Mouse (Mus musculus) midbrain, postnatal 0 days (tissue): ENCODE measurements around the gene Cdk5r2. TPM values are rescaled to one million over a fixed set of nuclear protein-coding genes. Genes with fewer than 3 reads are reported as not detected.
A peak's percentile ranks its signal among the peaks of the same experiment; 100 is the strongest.

Experiments
- ATAC-seq: fragments of 200-750 bp; cut with Nextera tagmentation; 2 replicates; pipeline ENCODE4 v1.8.0; 2017; ENCODE audit warnings: moderate number of reproducible peaks, mild to moderate bottlenecking, moderate TSS enrichment, moderate library complexity; ENCODE audit not compliant: low FRiP score
- DNase-seq: peaks from one replicate; pipeline ENCODE4 v3.0.0-alpha.2; 2015; ENCODE audit warnings: low spot score
- H3K27ac ChIP-seq: fragments of 300-500 bp; sonication (generic); 2 replicates; pipeline ENCODE4 v1.5.1; 2014; ENCODE audit warnings: low read depth, mild to moderate bottlenecking, low read length, mixed read lengths
- H3K27me3 ChIP-seq: fragments of 300-500 bp; sonication (generic); 2 replicates; pipeline ENCODE4 v1.6.1; 2014; ENCODE audit warnings: low read length, control low read depth, mixed read lengths; ENCODE audit not compliant: insufficient read depth
- H3K36me3 ChIP-seq: fragments of 300-500 bp; sonication (generic); 2 replicates; pipeline ENCODE4 v1.6.1; 2014; ENCODE audit warnings: low read length, control low read depth, mixed read lengths; ENCODE audit not compliant: insufficient read depth
- H3K4me1 ChIP-seq: fragments of 300-500 bp; sonication (generic); 2 replicates; pipeline ENCODE4 v1.6.1; 2014; ENCODE audit warnings: mild to moderate bottlenecking, control low read depth, antibody characterized with exemption, low read length, mixed read lengths; ENCODE audit not compliant: insufficient read depth
- H3K4me2 ChIP-seq: fragments of 300-500 bp; sonication (generic); 2 replicates; pipeline ENCODE4 v1.6.1; 2014; ENCODE audit warnings: low read depth, mild to moderate bottlenecking, low read length, mixed read lengths; ENCODE audit not compliant: poor library complexity, severe bottlenecking
- H3K4me3 ChIP-seq: fragments of 300-500 bp; sonication (generic); 2 replicates; pipeline ENCODE4 v1.5.1; 2014; ENCODE audit warnings: low read depth, mild to moderate bottlenecking, low read length, moderate library complexity
- H3K9ac ChIP-seq: fragments of 300-500 bp; sonication (generic); replicated peaks from 2 replicates; pipeline ENCODE4 v1.6.1; 2014; ENCODE audit warnings: mild to moderate bottlenecking, low read length, moderate library complexity, mixed read lengths; ENCODE audit not compliant: poor library complexity, severe bottlenecking
- H3K9me3 ChIP-seq: fragments of 300-500 bp; sonication (generic); 2 replicates; pipeline ENCODE4 v1.6.1; 2016; ENCODE audit warnings: low read length, control low read depth
- CTCF ChIP-seq: IDR thresholded peaks from 2 replicates; pipeline ENCODE4 v1.5.1; 2016; ENCODE audit warnings: antibody characterized with exemption, mild to moderate bottlenecking
- WGBS: fragments of 180-500 bp; shearing (Covaris S2); extraction: QIAGEN DNeasy Blood & Tissue Kit; methylation state at CpG from one replicate; pipeline ENCODE4 v1.1.7; 2014; 5-methylcytosine and 5-hydroxymethylcytosine counted together
- microRNA counts: library from miRNA; unstranded; fragments of <30 nt; microRNA quantifications from one replicate; lab custom pipeline; 2015
- microRNA-seq: library from miRNA; unstranded; fragments of <30 nt; microRNA quantifications from one replicate; pipeline ENCODE4, GENCODE M21; 2016; ENCODE audit warnings: borderline number of aligned reads
- polyA plus RNA-seq: library from polyadenylated mRNA; unstranded; fragments of >200 nt; fragmentation: Nextera tagmentation; extraction: Ambion mirVana; gene quantifications from 2 replicates; pipeline ENCODE4 v1.2.1, GENCODE M21; 2015
- total RNA-seq: library from RNA; depleted of rRNA; stranded (reverse); fragments of >200 nt; gene quantifications from 2 replicates; pipeline ENCODE4 v1.2.3, GENCODE M21; 2014; rRNA removed

Cdk5r2 gene
- total and polyA plus RNA-seq, 2 experiments from 2014 or later = 17.8 to 70.2 TPM

DNA sequence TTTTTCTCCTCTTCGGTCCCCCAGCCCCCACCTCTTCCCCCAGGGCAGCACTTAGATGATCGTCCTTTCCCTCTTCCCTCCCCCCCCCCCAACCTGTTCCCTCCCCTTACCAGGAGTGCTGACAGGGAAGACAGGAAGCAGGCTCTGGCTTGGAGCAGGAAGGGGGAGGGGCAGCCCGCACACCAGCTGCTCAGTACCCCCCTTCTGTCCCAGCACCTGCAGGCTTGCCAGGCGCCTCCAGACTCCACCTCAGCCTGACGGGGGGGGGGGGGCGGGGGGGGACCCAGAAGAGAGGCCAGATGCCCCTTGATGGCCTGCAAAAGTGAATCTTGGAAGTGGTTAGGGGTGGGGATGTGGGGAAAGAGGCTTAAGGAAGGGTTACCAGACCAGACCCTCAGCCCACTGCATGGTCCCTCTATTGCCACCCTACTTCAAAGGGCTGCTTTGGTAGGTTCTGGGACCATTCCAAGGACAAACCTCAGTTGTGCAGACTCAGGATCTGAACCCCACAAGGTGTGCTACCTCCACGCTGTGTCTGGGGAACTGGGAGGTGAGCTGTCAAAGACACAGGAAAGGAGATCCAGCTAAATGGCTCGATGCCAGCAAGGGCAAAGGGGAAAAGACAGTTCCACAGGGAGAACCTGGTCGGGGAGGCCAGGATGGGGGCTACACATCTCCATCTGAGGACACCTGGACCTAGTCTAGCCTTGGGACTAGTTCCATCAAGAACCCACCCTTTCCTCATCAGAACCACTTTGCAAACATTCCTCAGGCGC is 44.1 kb downstream of the Cdk5r2 start:
- H3K27me3 ChIP-seq = peaks cover 53% of the 10 kb centered on the region
- no peaks in the 10 kb centered on the region for H3K36me3 ChIP-seq
- no peak overlapping the region for H3K27ac ChIP-seq
- H3K9me3 ChIP-seq = no peaks in the 10 kb centered on the region
- H3K9ac ChIP-seq = no peak overlapping the region
- H3K4me1 ChIP-seq = no peaks in the 10 kb centered on the region
- DNase-seq (no peak), ATAC-seq (no peak)
- TF ChIP-seq CTCF = no peak
- no peak overlapping the region for H3K4me2 ChIP-seq
- H3K4me3 ChIP-seq = no peak overlapping the region
- 13% methylated on average over 9 of the region's 10 CpGs for WGBS

DNA sequence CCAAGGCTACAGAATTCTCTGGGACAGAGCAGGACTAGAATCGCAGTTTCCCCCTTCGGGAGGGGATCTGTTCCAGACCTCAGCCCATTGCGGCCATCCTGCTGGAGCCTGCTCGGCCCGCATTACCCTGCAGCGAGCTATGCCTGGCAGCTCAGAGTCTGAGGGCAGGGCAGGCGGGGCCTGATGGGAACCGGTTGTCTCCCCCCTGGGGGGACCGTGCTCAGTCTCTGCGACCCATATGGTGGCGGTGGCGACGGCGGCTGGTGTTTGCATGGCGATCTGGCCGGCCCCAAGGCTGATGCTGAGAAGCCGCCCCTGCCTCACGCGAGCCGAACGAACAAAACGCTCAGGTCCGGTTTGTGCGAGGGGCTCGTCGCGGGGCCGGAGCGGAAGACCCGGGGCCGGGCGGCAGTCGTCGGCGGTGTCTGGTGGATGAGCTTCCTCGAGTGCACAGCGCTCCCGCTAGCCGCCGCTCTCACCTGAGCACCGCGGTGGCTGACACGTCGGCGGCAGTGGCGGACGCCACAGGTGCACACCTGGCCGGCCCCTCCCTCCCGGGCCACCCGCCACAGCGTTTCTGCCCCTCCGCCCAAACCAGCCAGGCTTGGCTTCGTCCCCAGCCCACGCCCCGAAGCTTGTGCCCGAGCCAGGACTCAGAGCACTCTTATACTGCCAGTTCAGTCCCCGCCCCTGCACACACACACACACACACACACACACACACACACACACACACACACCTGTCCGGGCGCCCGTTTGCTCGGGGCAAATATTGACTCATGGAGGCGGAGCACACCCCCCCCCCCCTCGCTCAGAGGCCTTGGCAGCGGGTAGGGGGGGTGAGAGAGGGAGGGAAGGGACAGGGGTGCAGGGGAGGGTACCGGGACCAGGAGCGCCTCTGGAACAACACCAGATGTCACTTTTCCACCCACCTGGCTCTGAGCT is 45.9 kb downstream of the Cdk5r2 start:
- no peak overlapping the region for H3K9ac ChIP-seq
- peak overlapping the region; percentile 54 for H3K4me2 ChIP-seq
- no peak for ATAC-seq
- H3K36me3 ChIP-seq = no peaks in the 10 kb centered on the region
- H3K27me3 ChIP-seq = peaks cover 50% of the 10 kb centered on the region
- TF ChIP-seq CTCF = no peak
- peak overlapping the region; percentile 31 for H3K4me3 ChIP-seq
- no peaks in the 10 kb centered on the region for H3K9me3 ChIP-seq
- 3% methylated on average over 49 of the region's 66 CpGs for WGBS
- DNase-seq = no peak
- no peaks in the 10 kb centered on the region for H3K4me1 ChIP-seq
- no peak overlapping the region for H3K27ac ChIP-seq

DNA sequence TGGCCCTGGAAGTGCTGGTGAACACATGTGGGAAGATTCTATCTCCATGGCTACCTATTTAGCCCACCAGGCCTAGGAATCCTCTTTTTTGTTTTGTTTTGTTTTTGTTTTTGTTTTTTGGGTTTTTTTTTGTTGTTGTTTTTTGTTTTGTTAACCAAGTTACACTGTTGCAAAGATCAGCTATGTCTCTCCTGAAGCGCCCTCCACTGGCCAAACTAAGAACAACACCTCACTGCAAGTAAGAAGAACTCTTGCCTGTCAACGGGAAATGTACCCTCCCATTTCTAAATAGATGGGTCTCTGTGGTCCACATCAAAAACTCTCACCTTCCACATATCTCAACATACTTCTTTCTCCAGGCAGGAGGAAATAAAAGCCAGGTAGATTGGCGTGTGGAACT is 47.0 kb downstream of the Cdk5r2 start:
- no peaks in the 10 kb centered on the region for H3K36me3 ChIP-seq
- peaks cover 45% of the 10 kb centered on the region for H3K27me3 ChIP-seq
- WGBS = 10% methylated on average over 3 of the region's 3 CpGs
- H3K27ac ChIP-seq = no peak overlapping the region
- H3K9me3 ChIP-seq = no peaks in the 10 kb centered on the region
- no peak for ATAC-seq
- peak; percentile 50 for DNase-seq
- H3K4me1 ChIP-seq = no peaks in the 10 kb centered on the region
- H3K9ac ChIP-seq = no peak overlapping the region
- peak; percentile 70 for TF ChIP-seq CTCF
- no peak overlapping the region for H3K4me3 ChIP-seq
- H3K4me2 ChIP-seq = no peak overlapping the region

DNA sequence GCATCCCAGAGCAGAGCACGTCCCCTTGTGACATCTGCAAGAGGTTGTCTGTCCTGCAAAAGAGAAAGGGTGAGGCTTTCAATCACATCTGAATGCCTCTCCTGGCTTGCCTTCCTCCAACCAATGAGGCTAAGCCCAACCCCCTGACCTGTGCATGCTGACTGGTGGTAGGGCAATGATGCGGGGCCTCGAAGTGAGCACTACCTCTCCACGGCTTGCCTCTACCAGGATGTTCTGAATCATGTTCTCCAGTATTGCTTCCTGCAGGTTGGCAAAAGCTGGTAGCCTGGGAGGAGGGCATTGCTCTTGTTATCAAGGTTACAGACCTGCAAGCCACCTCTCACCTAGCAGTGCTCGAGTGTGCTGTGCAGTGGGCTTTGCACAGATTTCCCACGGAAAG is 47.5 kb downstream of the Cdk5r2 start:
- 29% methylated on average over 6 of the region's 6 CpGs for WGBS
- H3K9ac ChIP-seq = no peak overlapping the region
- H3K4me3 ChIP-seq = no peak overlapping the region
- DNase-seq = no peak
- peaks cover 41% of the 10 kb centered on the region for H3K27me3 ChIP-seq
- H3K9me3 ChIP-seq = no peaks in the 10 kb centered on the region
- H3K27ac ChIP-seq = no peak overlapping the region
- TF ChIP-seq CTCF = no peak
- no peak for ATAC-seq
- no peak overlapping the region for H3K4me2 ChIP-seq
- no peaks in the 10 kb centered on the region for H3K36me3 ChIP-seq
- H3K4me1 ChIP-seq = no peaks in the 10 kb centered on the region

MicroRNA genes within 50 kb of the gene (microRNA counts, 519-probe panel; counts per million panel counts)
- 528 counts per million, percentile 58 among the panel's probes with 10 or more counts for microRNA mmu-miR-375 (lab: Ali Mortazavi, UCI)

Small RNA genes within 50 kb of the gene (microRNA-seq; reads per million reads assigned to microRNA genes)
- gene Mir375 = 298 reads per million, percentile 58 among the genes with 10 or more reads in this experiment

Other genes starting within 250 kb of the Cdk5r2 start
- 25.9 and 26.2 TPM in 2 replicates for gene Ttll4, start 193.2 kb upstream of the Cdk5r2 start, total RNA-seq
- 4.2 and 4.4 TPM in 2 replicates for gene Ttll4, start 193.2 kb upstream of the Cdk5r2 start, polyA plus RNA-seq
- 4.4 TPM in 2 replicates for gene Cyp27a1, start 141.4 kb upstream of the Cdk5r2 start, total RNA-seq
- gene Cyp27a1, start 141.4 kb upstream of the Cdk5r2 start, polyA plus RNA-seq = 2.3 and 2.6 TPM in 2 replicates
- gene Prkag3, start 105.7 kb upstream of the Cdk5r2 start, total RNA-seq = 0.11 TPM in 1 of 2 replicates, not detected in the other
- gene Prkag3, start 105.7 kb upstream of the Cdk5r2 start, polyA plus RNA-seq = 0.09 TPM in 1 of 2 replicates, not detected in the other
- 6.2 and 8.4 TPM in 2 replicates for gene Wnt6, start 83.0 kb upstream of the Cdk5r2 start, total RNA-seq
- 6.3 and 6.6 TPM in 2 replicates for gene Wnt6, start 83.0 kb upstream of the Cdk5r2 start, polyA plus RNA-seq
- gene Wnt10a, start 63.4 kb upstream of the Cdk5r2 start, total RNA-seq = 0.09 and 0.82 TPM in 2 replicates
- gene Wnt10a, start 63.4 kb upstream of the Cdk5r2 start, polyA plus RNA-seq = 0.10 and 0.38 TPM in 2 replicates
- 3.4 and 3.8 TPM in 2 replicates for gene Fev, start 30.5 kb downstream of the Cdk5r2 start, total RNA-seq
- 1.8 and 2.3 TPM in 2 replicates for gene Fev, start 30.5 kb downstream of the Cdk5r2 start, polyA plus RNA-seq
- not detected in 2 replicates for gene Cryba2, start 38.2 kb downstream of the Cdk5r2 start, total RNA-seq
- gene Cryba2, start 38.2 kb downstream of the Cdk5r2 start, polyA plus RNA-seq = 0.49 and 0.80 TPM in 2 replicates
- 4.0 and 4.1 TPM in 2 replicates for gene Cfap65, start 80.7 kb downstream of the Cdk5r2 start, total RNA-seq
- 0.94 and 1.5 TPM in 2 replicates for gene Cfap65, start 80.7 kb downstream of the Cdk5r2 start, polyA plus RNA-seq
- gene Ihh, start 96.7 kb downstream of the Cdk5r2 start, total RNA-seq = 0.16 and 1.2 TPM in 2 replicates
- gene Ihh, start 96.7 kb downstream of the Cdk5r2 start, polyA plus RNA-seq = 0.21 TPM in 2 replicates